Mouse (Mus musculus) MEL (cell line): ENCODE data around the gene Ephb2. TPM values are rescaled to one million over a fixed set of nuclear protein-coding genes. Genes with fewer than 3 reads are reported as not detected.

Experiments
- DNase-seq: peaks from one replicate; pipeline ENCODE4 v3.0.0; 2011; ENCODE audit warnings: low read depth, low spot score
- H3K27ac ChIP-seq: 2 replicates; pipeline ENCODE4 v1.5.1; 2012; ENCODE audit warnings: low read depth, mild to moderate bottlenecking, control low read depth, low read length, moderate library complexity; ENCODE audit not compliant: control insufficient read depth
- H3K27me3 ChIP-seq, 2 experiments: fragments of 150-350 bp in 1 of 2; sonication (generic) in 1 of 2; 2 replicates each; pipeline ENCODE4 v1.6.1; 2012; ENCODE audit warnings: low read length in 2 of 2, mild to moderate bottlenecking in 2 of 2, improper control_type of control experiment in 1 of 2, moderate library complexity in 1 of 2; ENCODE audit not compliant: insufficient read depth in 2 of 2, control insufficient read depth in 1 of 2
- H3K36me3 ChIP-seq, 2 experiments: 2 replicates each; pipeline ENCODE4 v1.6.1; 2012 to 2014; ENCODE audit warnings: low read length in 2 of 2, improper control_type of control experiment in 1 of 2, inconsistent platforms in 1 of 2, mild to moderate bottlenecking in 1 of 2; ENCODE audit not compliant: insufficient read depth in 2 of 2, control insufficient read depth in 1 of 2
- H3K4me1 ChIP-seq, 2 experiments: fragments of 150-350 bp in 1 of 2; sonication (generic) in 1 of 2; 2 replicates each; pipeline ENCODE4 v1.6.1; 2012; ENCODE audit warnings: low read length in 2 of 2, improper control_type of control experiment in 1 of 2, mild to moderate bottlenecking in 1 of 2; ENCODE audit not compliant: insufficient read depth in 2 of 2, control insufficient read depth in 1 of 2
- H3K4me3 ChIP-seq, 2 experiments: fragments of 150-350 bp in 1 of 2; sonication (generic) in 1 of 2; 2 replicates each; pipeline ENCODE4 v1.5.1; 2012; ENCODE audit warnings: low read depth in 2 of 2, low read length in 2 of 2, mild to moderate bottlenecking in 2 of 2, moderate library complexity in 2 of 2, control low read depth in 1 of 2, improper control_type of control experiment in 1 of 2; ENCODE audit not compliant: control insufficient read depth in 1 of 2, insufficient read depth in 1 of 2
- H3K79me2 ChIP-seq: 2 replicates; pipeline ENCODE4 v1.6.1; 2012; ENCODE audit warnings: mild to moderate bottlenecking, low read length, moderate library complexity; ENCODE audit not compliant: control insufficient read depth, poor library complexity, insufficient read depth
- H3K9ac ChIP-seq: 2 replicates; pipeline ENCODE4 v1.6.1; 2012; ENCODE audit warnings: low read depth, mild to moderate bottlenecking, control low read depth, low read length, moderate library complexity; ENCODE audit not compliant: control insufficient read depth, poor library complexity, severe bottlenecking
- H3K9me3 ChIP-seq: fragments of 150-350 bp; sonication (generic); replicated peaks from 2 replicates; pipeline ENCODE4 v1.6.1; 2012; ENCODE audit warnings: mild to moderate bottlenecking, low read length, improper control_type of control experiment, moderate library complexity; ENCODE audit not compliant: insufficient read depth
- BHLHE40 ChIP-seq: IDR thresholded peaks from 2 replicates; pipeline ENCODE4 v1.6.1; 2012; ENCODE audit warnings: low read depth, mild to moderate bottlenecking, inconsistent platforms, low read length, improper control_type of control experiment, borderline replicate concordance
- CHD2 ChIP-seq: IDR thresholded peaks from 2 replicates; pipeline ENCODE4 v1.6.1; 2011; ENCODE audit warnings: low read length, improper control_type of control experiment
- CTCF ChIP-seq, 3 experiments: IDR thresholded peaks in 2 of 3; conservative IDR thresholded peaks in 1 of 3; 2 replicates each; pipeline ENCODE4 v1.5.1; 2011 to 2012; ENCODE audit warnings: low read length in 3 of 3, low read depth in 2 of 3, mild to moderate bottlenecking in 2 of 3, improper control_type of control experiment in 1 of 3, inconsistent platforms in 1 of 3, mixed read lengths in 1 of 3, moderate library complexity in 1 of 3; ENCODE audit not compliant: control insufficient read depth in 1 of 3, insufficient read depth in 1 of 3, poor library complexity in 1 of 3, severe bottlenecking in 1 of 3
- ELF1 ChIP-seq: IDR thresholded peaks from 2 replicates; pipeline ENCODE4 v1.6.1; 2014; ENCODE audit warnings: low read depth, mild to moderate bottlenecking, inconsistent platforms, low read length, improper control_type of control experiment, moderate library complexity
- EP300 ChIP-seq, 2 experiments: IDR thresholded peaks; 2 replicates each; pipeline ENCODE4 v1.6.1; 2011; ENCODE audit warnings: improper control_type of control experiment in 2 of 2, low read length in 2 of 2, low read depth in 1 of 2, mild to moderate bottlenecking in 1 of 2
- ETS1 ChIP-seq: IDR thresholded peaks from 2 replicates; pipeline ENCODE4 v1.6.1; 2012; ENCODE audit warnings: low read depth, mild to moderate bottlenecking, inconsistent platforms, low read length, improper control_type of control experiment, moderate library complexity
- GATA1 ChIP-seq: IDR thresholded peaks from 2 replicates; pipeline ENCODE4 v1.6.1; 2011; ENCODE audit warnings: low read depth, low read length, improper control_type of control experiment
- HCFC1 ChIP-seq: IDR thresholded peaks from 2 replicates; pipeline ENCODE4 v1.6.1; 2012; ENCODE audit warnings: low read depth, mild to moderate bottlenecking, inconsistent platforms, low read length, improper control_type of control experiment, moderate library complexity
- MAFK ChIP-seq: IDR thresholded peaks from 2 replicates; pipeline ENCODE4 v1.6.1; 2011; ENCODE audit warnings: low read depth, mild to moderate bottlenecking, low read length, improper control_type of control experiment, borderline replicate concordance
- MAX ChIP-seq: IDR thresholded peaks from 2 replicates; pipeline ENCODE4 v1.6.1; 2011; ENCODE audit warnings: low read length, improper control_type of control experiment
- MXI1 ChIP-seq: IDR thresholded peaks from 2 replicates; pipeline ENCODE4 v1.6.1; 2011; ENCODE audit warnings: mild to moderate bottlenecking, low read depth, low read length, improper control_type of control experiment
- NRF1 ChIP-seq: IDR thresholded peaks from 2 replicates; pipeline ENCODE4 v1.6.1; 2014; ENCODE audit warnings: low read depth, mild to moderate bottlenecking, inconsistent platforms, low read length, improper control_type of control experiment, moderate library complexity; ENCODE audit not compliant: poor library complexity, insufficient read depth, severe bottlenecking
- POLR2A ChIP-seq, 2 experiments: IDR thresholded peaks; 2 replicates each; pipeline ENCODE4 v1.6.1; 2011 to 2012; ENCODE audit warnings: low read length in 2 of 2, mild to moderate bottlenecking in 2 of 2, control low read depth in 1 of 2, improper control_type of control experiment in 1 of 2, low read depth in 1 of 2, moderate library complexity in 1 of 2; ENCODE audit not compliant: control insufficient read depth in 1 of 2, insufficient read depth in 1 of 2, poor library complexity in 1 of 2
- RCOR1 ChIP-seq: IDR thresholded peaks from 2 replicates; pipeline ENCODE4 v1.6.1; 2012; ENCODE audit warnings: low read depth, mild to moderate bottlenecking, inconsistent platforms, low read length, improper control_type of control experiment
- SIN3A ChIP-seq: IDR thresholded peaks from 2 replicates; pipeline ENCODE4 v1.6.1; 2012; ENCODE audit warnings: low read length, improper control_type of control experiment, inconsistent platforms
- TBP ChIP-seq: IDR thresholded peaks from 2 replicates; pipeline ENCODE4 v1.8.0; 2011; ENCODE audit warnings: low read depth, low read length, improper control_type of control experiment
- TCF12 ChIP-seq: IDR thresholded peaks from 2 replicates; pipeline ENCODE4 v1.6.1; 2014; ENCODE audit warnings: low read depth, mild to moderate bottlenecking, inconsistent platforms, low read length, improper control_type of control experiment, moderate library complexity
- ZKSCAN1 ChIP-seq: IDR thresholded peaks from 2 replicates; pipeline ENCODE4 v1.6.1; 2012; ENCODE audit warnings: low read depth, mild to moderate bottlenecking, inconsistent platforms, low read length, improper control_type of control experiment, moderate library complexity
- polyA plus RNA-seq, 2 experiments: library from polyadenylated mRNA; stranded (reverse) in 1 of 2; unstranded in 1 of 2; fragments of >175 nt in 1 of 2; fragments of >200 nt in 1 of 2; gene quantifications; 2 replicates each; pipeline versions ENCODE4 v1.2.1 to v1.2.4; 2012; ENCODE audit warnings: low replicate concordance in 2 of 2, low read depth in 1 of 2; ENCODE audit not compliant: insufficient read length in 2 of 2, insufficient read depth in 1 of 2, missing spikeins in 1 of 2
- total RNA-seq: library from RNA; depleted of rRNA; stranded (reverse); fragments of 300-350 nt; gene quantifications from 2 replicates; pipeline ENCODE4 v1.2.3, GENCODE M21; 2012

Gene Ephb2
- total and polyA plus RNA-seq, 3 experiments = 1.9 to 4.1 TPM; not detected in 1

GRCm38 (mm10) chr4:136602018-136602554, 233.7 kb downstream of the Ephb2 start:
- Histone ChIP-seq H3K4me1 (peaks cover 4 to 11% of the 10 kb centered on the region in 2 experiments), H3K27me3 (no peaks in the 10 kb centered on the region), H3K9ac (peak overlapping the region; percentile 89), H3K79me2 (peaks cover 39% of the 10 kb centered on the region), H3K27ac (peak overlapping the region; percentile 14; the same call in 1 of the 2 replicates), H3K9me3 (no peaks in the 10 kb centered on the region), H3K4me3 (peak overlapping the region; percentile 73 to 100), H3K36me3 (peaks cover 0 to 16% of the 10 kb centered on the region in 2 experiments; a peak in 2 of 4 replicates)
- no peak for TF ChIP-seq RCOR1
- TF ChIP-seq HCFC1 = peak; percentile 36; the same call in 1 of the 2 replicates
- DNase-seq = peak; percentile 62

DNA sequence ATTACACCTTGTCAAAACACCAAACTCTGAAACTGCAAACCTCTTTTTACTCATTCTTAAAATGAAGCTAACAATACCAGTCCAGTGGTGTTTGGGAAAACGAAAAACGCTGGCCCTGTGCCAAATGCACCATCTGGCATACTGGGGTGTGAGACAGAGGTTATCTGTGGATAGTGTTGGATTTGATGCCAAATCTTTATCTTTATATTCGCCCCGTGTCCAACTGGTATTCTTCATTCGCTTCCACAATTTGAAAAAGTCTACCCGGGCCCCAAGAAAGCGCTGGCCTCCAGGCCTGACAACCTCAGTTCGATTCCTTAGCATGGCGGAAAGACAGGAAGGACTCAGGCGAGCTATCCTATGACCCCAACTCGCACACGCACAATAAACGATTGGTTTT, 234.3 kb downstream of the Ephb2 start:
- peak; percentile 46; the same call in 1 of the 2 replicates for TF ChIP-seq TBP
- peak; percentile 69 for TF ChIP-seq TCF12
- TF ChIP-seq ZKSCAN1 = no peak
- TF ChIP-seq MAX = no peak; the same call in 1 of the 2 replicates
- TF ChIP-seq HCFC1 = 0 out of 2 replicates have a peak, but pooled peaks have one; percentile 38
- TF ChIP-seq ETS1 = peak; percentile 91
- 0 out of 2 replicates have a peak, but pooled peaks have one; percentile 40 for TF ChIP-seq GATA1
- peak; percentile 58 for TF ChIP-seq RCOR1
- peak; percentile 77 for TF ChIP-seq SIN3A
- TF ChIP-seq ELF1 = no peak
- TF ChIP-seq MXI1 = peak; percentile 43; the same call in 1 of the 2 replicates
- no peak for TF ChIP-seq POLR2A (IDR thresholded peaks at IDR 0.05; ENCODE audit: control insufficient read depth in 1 of 2, insufficient read depth in 1 of 2, low read depth in 1 of 2, low read length in 2 of 2, poor library complexity in 1 of 2)
- peak in 1 of 2 experiments; percentile 50; a peak in 2 of 4 replicates for TF ChIP-seq EP300 (IDR thresholded peaks at IDR 0.05; ENCODE audit: low read depth in 1 of 2, low read length in 2 of 2)
- H3K27me3 ChIP-seq = no peaks in the 10 kb centered on the region
- H3K9ac ChIP-seq = peak overlapping the region; percentile 89
- peak; percentile 74 for DNase-seq
- peaks cover 4 to 11% of the 10 kb centered on the region in 2 experiments for H3K4me1 ChIP-seq
- peaks cover 44% of the 10 kb centered on the region for H3K79me2 ChIP-seq
- H3K9me3 ChIP-seq = no peaks in the 10 kb centered on the region
- peak overlapping the region; percentile 5; the same call in 1 of the 2 replicates for H3K27ac ChIP-seq
- H3K36me3 ChIP-seq = peaks cover 0 to 16% of the 10 kb centered on the region in 2 experiments; a peak in 2 of 4 replicates
- peak overlapping the region; percentile 73 to 100 for H3K4me3 ChIP-seq

GRCm38 (mm10) chr4:136600536-136600935, 235.3 kb downstream of the Ephb2 start:
- no peak for TF ChIP-seq NRF1
- no peak for TF ChIP-seq GATA1
- TF ChIP-seq CHD2 = no peak
- no peak for TF ChIP-seq POLR2A (IDR thresholded peaks at IDR 0.05; ENCODE audit: control insufficient read depth in 1 of 2, insufficient read depth in 1 of 2, low read depth in 1 of 2, low read length in 2 of 2, poor library complexity in 1 of 2)
- TF ChIP-seq CTCF (IDR thresholded peaks at IDR 0.05 in 2 of 3, conservative IDR thresholded peaks at IDR 0.05 in 1 of 3; ENCODE audit: control insufficient read depth in 1 of 3, insufficient read depth in 1 of 3, low read depth in 2 of 3, low read length in 3 of 3, poor library complexity in 1 of 3, severe bottlenecking in 1 of 3) = no peak
- TF ChIP-seq MAFK = no peak
- TF ChIP-seq BHLHE40 = no peak
- no peak for TF ChIP-seq EP300 (IDR thresholded peaks at IDR 0.05; ENCODE audit: low read depth in 1 of 2, low read length in 2 of 2)
- Histone ChIP-seq H3K27me3 (no peaks in the 10 kb centered on the region), H3K9ac (no peak overlapping the region), H3K4me3 (no peak overlapping the region), H3K4me1 (peaks cover 4 to 11% of the 10 kb centered on the region in 2 experiments), H3K9me3 (no peaks in the 10 kb centered on the region), H3K36me3 (peaks cover 0 to 16% of the 10 kb centered on the region in 2 experiments; a peak in 2 of 4 replicates), H3K27ac (no peak overlapping the region), H3K79me2 (peaks cover 49% of the 10 kb centered on the region)
- DNase-seq = no peak
